Mouse (Mus musculus): ENCODE results near the gene Duox1.

- TF ChIP-seq TAL1 (IDR thresholded peaks at IDR 0.05; ENCODE audit: low read length), result no peak
- TF ChIP-seq GATA1 (IDR thresholded peaks at IDR 0.05; ENCODE audit: low read length), result no peak
These were observed 8.5 kb downstream of the Duox1 start for GRCm38 (mm10) chr2:122323960-122324359.

Data from erythroblast, embryonic 14.5 days (primary cell).